Mouse (Mus musculus) stomach, embryonic 15.5 days (tissue): ENCODE data around the gene Ankrd23. TPM values are rescaled to one million over a fixed set of nuclear protein-coding genes. Genes with fewer than 3 reads are reported as not detected.

Source experiments
- ATAC-seq: fragments of 200-750 bp; cut with Nextera tagmentation; 2 replicates; pipeline ENCODE4 v1.8.0; 2017; ENCODE audit warnings: low read depth, moderate number of reproducible peaks, moderate TSS enrichment; ENCODE audit not compliant: insufficient read depth, low FRiP score
- H3K27ac ChIP-seq: fragments of 300-500 bp; sonication (generic); 2 replicates; pipeline ENCODE4 v1.5.1; 2015; ENCODE audit warnings: mild to moderate bottlenecking, inconsistent platforms
- H3K27me3 ChIP-seq: fragments of 300-500 bp; sonication (generic); replicated peaks from 2 replicates; pipeline ENCODE4 v1.6.1; 2015; ENCODE audit warnings: inconsistent platforms
- H3K36me3 ChIP-seq: fragments of 300-500 bp; sonication (generic); 2 replicates; pipeline ENCODE4 v1.6.1; 2015; ENCODE audit warnings: inconsistent platforms
- H3K4me1 ChIP-seq: fragments of 300-500 bp; sonication (generic); 2 replicates; pipeline ENCODE4 v1.6.1; 2015; ENCODE audit warnings: inconsistent platforms
- H3K4me2 ChIP-seq: fragments of 300-500 bp; sonication (generic); 2 replicates; pipeline ENCODE4 v1.6.1; 2015; ENCODE audit warnings: mild to moderate bottlenecking, inconsistent platforms
- H3K4me3 ChIP-seq: fragments of 300-500 bp; sonication (generic); replicated peaks from 2 replicates; pipeline ENCODE4 v1.5.1; 2015; ENCODE audit warnings: inconsistent platforms
- H3K9ac ChIP-seq: fragments of 300-500 bp; sonication (generic); 2 replicates; pipeline ENCODE4 v1.6.1; 2015; ENCODE audit warnings: inconsistent platforms
- H3K9me3 ChIP-seq: fragments of 300-500 bp; sonication (generic); 2 replicates; pipeline ENCODE4 v1.6.1; 2016; ENCODE audit warnings: inconsistent platforms
- WGBS: fragments of 180-500 bp; shearing (Covaris S2); methylation state at CpG from one replicate; pipeline ENCODE4 v1.1.7; 2015; 5-methylcytosine and 5-hydroxymethylcytosine counted together
- polyA plus RNA-seq: library from polyadenylated mRNA; unstranded; fragments of >200 nt; fragmentation: Nextera tagmentation; extraction: Ambion mirVana; gene quantifications from 2 replicates; pipeline ENCODE4 v1.2.1, GENCODE M21; 2015

The Ankrd23 gene
- polyA plus RNA-seq, 1 experiment from 2014 or later = 20.5 TPM

DNA sequence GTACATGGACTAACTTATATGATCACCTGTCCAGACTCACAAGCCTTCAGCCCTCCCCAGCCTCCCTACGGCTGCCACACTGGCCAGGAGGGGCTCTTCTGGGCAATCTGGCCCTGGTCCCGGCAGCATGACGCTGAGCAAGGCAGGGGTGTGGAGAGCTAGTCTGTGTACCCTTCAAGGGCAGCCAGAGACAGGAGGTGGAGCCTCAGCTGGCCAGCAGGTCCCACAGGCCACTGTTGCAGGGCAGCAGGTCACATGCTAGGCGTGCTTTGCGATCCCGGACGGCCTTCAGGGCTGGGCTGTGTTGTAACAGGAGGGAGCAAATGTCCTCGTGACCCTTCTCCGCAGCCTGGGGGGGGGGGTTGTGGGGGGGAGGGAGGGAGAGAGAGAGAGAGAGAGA lies 2.5 kb upstream of the Ankrd23 start, which contains the start of gene Gm42417:
Gm42417 (minus strand) TSS at position 244 of the 400 bp plus-strand sequence.
- H3K27ac ChIP-seq = no peak within 1 kb of the TSS

DNA sequence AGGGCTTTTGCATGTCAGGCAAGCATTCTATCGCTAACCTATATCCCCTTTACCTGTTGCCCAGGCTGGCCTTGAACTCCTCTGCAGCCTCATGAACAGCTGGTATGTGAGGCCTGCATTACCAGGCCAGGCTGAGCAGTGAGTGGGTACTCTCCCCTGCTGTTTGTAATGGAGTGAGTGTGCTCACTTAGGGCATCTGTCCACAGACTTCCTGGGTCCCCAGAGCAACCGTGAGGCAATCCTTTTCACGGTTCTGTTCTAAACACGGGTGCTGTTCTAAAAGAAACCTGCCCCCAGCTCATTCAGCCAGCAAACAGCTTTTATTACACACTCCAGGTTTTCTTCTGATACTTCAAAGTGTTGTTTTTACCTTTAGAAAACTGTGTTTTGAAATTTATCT lies 2.0 kb upstream of the Ankrd23 start:
- Histone ChIP-seq H3K4me1 (no peaks in the 10 kb centered on the region), H3K9me3 (no peaks in the 10 kb centered on the region), H3K27ac (no peak overlapping the region), H3K9ac (no peak overlapping the region), H3K4me3 (no peak overlapping the region), H3K36me3 (peaks cover 27% of the 10 kb centered on the region), H3K4me2 (no peak overlapping the region), H3K27me3 (no peaks in the 10 kb centered on the region)
- WGBS = 79% methylated on average over 4 of the region's 4 CpGs
- no peak for ATAC-seq

More for the DNA sequence above, 2.5 kb upstream of the Ankrd23 start, which contains the start of gene Gm42417:
- ATAC-seq = peak; percentile 81
- Histone ChIP-seq H3K9ac (no peak within 1 kb of the TSS), H3K4me2 (no peak within 1 kb of the TSS), H3K4me1 (no peaks in the 10 kb centered on the region), H3K36me3 (peaks cover 27% of the 10 kb centered on the region), H3K9me3 (no peaks in the 10 kb centered on the region), H3K27me3 (no peaks in the 10 kb centered on the region), H3K4me3 (no peak within 1 kb of the TSS)
- WGBS = 35% methylated on average over 9 of the region's 9 CpGs

DNA sequence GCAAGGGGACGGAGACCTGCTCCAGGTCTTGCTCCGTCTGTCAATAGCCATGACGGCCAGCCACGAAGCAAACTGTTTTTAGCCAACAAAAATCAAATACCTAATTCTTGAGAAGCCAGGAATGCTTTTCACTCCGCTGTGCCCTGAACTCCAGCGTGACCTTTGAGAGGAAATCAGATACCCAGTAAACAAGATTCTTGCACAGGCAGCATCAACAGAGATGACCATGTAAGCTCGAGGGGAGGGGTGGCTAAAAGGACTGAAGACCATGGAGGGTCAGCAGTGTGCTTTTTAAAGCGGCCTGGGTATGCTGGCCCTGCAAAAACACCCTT lies 320 bp downstream of the Ankrd23 start:
- 0 out of 2 replicates have a peak, but pooled peaks cover 2% of the 10 kb centered on the region for H3K4me1 ChIP-seq
- no peak overlapping the region for H3K9ac ChIP-seq
- no peak overlapping the region for H3K4me3 ChIP-seq
- H3K27me3 ChIP-seq = no peaks in the 10 kb centered on the region
- ATAC-seq = no peak
- H3K9me3 ChIP-seq = no peaks in the 10 kb centered on the region
- peaks cover 16% of the 10 kb centered on the region for H3K36me3 ChIP-seq
- no peak overlapping the region for H3K27ac ChIP-seq
- no peak overlapping the region for H3K4me2 ChIP-seq
- WGBS = 53% methylated on average over 8 of the region's 8 CpGs

DNA sequence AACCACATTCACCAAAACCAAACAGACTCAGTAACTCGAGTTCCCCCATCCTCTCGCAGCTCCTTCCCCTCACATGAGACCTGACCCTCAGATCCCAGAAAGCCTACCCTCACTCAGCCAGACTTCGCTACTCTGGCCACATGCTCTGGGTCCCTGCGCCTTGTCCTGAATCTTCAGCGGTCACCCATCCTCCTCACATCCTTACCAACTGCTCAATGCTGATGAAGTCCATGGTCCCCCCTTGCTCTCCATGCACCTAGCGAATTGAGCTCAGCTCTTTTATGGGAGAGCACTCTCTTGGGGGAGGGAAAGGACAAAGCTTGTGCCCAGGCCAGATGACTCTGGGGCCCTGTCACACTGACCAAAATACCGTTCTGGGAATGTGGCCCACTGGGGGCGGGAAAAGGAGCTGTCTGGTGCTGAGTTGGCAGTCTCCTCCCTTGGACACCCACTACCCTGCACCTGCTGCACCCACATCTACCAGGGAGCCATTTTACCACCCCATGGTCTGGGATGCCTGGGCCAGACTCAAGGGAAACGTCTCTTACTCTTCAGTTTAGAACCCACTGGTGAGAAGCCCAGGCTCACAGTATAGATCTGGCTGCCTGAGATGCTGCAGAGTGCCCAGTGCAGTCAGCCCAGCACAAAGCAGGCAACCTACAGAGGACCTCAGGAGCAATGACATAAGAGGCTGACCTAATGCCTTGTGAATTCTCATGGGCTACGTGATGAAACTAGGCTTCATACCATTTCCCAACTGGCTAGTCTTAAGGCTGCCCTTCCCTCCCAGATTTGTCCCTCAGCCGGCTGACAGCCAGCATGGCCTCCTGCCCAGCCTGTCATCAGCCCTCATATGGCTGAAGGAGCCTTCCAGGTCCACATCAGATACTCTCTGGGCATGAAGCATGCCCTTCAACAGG lies 946 bp downstream of the Ankrd23 start:
- Histone ChIP-seq H3K27ac (no peak overlapping the region), H3K27me3 (no peaks in the 10 kb centered on the region), H3K9me3 (no peaks in the 10 kb centered on the region), H3K36me3 (peaks cover 12% of the 10 kb centered on the region), H3K4me1 (0 out of 2 replicates have a peak, but pooled peaks cover 4% of the 10 kb centered on the region), H3K4me2 (no peak overlapping the region), H3K9ac (no peak overlapping the region), H3K4me3 (no peak overlapping the region)
- 81% methylated on average over 11 of the region's 11 CpGs for WGBS
- ATAC-seq = no peak

DNA sequence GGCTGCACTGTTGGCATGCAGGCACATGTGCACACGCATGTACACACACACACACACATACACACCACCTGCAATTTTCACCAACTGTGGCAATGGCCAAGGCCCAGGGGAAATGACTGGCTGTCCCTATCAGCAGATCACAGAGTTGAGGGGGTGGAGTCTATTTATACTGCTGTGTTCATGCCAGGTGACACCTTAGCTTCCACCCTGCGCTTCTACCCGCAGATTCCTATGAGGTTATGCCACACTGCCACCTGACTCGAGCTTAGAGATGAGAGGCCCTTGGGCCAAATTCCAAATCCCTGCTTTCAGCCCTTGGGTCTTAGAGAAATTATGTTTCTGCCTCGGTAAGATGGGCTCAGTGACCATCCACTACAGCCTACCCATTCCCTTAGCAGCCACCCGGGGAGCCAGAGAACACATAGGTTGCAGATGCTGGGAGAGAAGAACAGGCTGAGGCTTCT lies 2.1 kb downstream of the Ankrd23 start:
- H3K4me3 ChIP-seq = no peak overlapping the region
- no peaks in the 10 kb centered on the region for H3K27me3 ChIP-seq
- H3K27ac ChIP-seq = no peak overlapping the region
- H3K4me1 ChIP-seq = peaks cover 8% of the 10 kb centered on the region; the same call in 1 of the 2 replicates
- no peaks in the 10 kb centered on the region for H3K9me3 ChIP-seq
- no peak overlapping the region for H3K4me2 ChIP-seq
- WGBS = 73% methylated on average over 6 of the region's 6 CpGs
- 0 out of 2 replicates have a peak, but pooled peaks cover 5% of the 10 kb centered on the region for H3K36me3 ChIP-seq
- H3K9ac ChIP-seq = no peak overlapping the region
- no peak for ATAC-seq

DNA sequence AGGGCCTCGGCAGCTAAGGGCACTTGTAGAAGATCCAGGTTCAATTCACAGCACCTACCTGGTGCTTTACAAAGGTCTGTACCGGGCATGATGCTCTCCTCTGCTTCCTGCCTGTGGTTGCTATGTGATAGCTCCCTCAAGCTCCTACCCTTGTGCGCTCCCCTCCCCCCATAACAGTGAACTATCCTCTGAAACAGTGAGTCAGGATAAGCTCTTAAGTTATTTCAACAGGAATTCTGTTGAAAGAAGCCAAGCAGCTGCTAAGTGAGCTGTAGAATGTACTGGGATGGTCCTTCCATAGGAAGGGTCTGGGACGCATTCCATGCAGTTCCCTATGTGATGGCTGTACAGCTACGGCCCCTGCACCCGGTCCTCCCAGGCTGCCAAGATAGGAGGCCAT lies 3.1 kb downstream of the Ankrd23 start:
- Histone ChIP-seq H3K27ac (no peak overlapping the region), H3K9me3 (no peaks in the 10 kb centered on the region), H3K4me2 (no peak overlapping the region), H3K36me3 (0 out of 2 replicates have a peak, but pooled peaks cover 5% of the 10 kb centered on the region), H3K27me3 (no peaks in the 10 kb centered on the region), H3K4me3 (no peak overlapping the region), H3K9ac (no peak overlapping the region), H3K4me1 (peaks cover 9% of the 10 kb centered on the region; the same call in 1 of the 2 replicates)
- ATAC-seq = no peak
- WGBS = 72% methylated on average over 6 of the region's 6 CpGs

DNA sequence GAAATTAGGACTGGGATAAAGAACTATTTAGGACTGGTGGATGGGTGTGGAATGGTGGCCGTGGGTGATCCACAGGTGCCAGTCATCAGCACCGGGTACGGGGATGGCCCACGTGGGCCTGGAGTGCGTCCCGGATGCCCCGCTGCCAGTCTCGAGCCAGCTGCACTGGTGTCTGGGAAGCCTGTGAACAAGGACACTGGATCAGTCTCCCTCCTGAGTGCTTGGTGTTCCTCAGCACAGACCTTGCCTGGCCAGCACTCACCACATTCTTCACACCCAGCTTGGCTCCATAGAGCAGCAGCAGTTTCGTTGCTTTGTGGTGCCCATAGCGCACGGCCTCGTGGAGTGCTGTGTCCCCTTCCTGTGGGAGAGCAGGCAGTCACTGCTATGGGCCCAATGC lies 5.2 kb downstream of the Ankrd23 start:
- no peaks in the 10 kb centered on the region for H3K27me3 ChIP-seq
- 88% methylated on average over 12 of the region's 12 CpGs for WGBS
- H3K36me3 ChIP-seq = no peaks in the 10 kb centered on the region
- no peak overlapping the region for H3K27ac ChIP-seq
- H3K4me3 ChIP-seq = no peak overlapping the region
- H3K9ac ChIP-seq = no peak overlapping the region
- no peak for ATAC-seq
- H3K4me1 ChIP-seq = peaks cover 18% of the 10 kb centered on the region; the same call in 1 of the 2 replicates
- H3K9me3 ChIP-seq = no peaks in the 10 kb centered on the region
- no peak overlapping the region for H3K4me2 ChIP-seq

DNA sequence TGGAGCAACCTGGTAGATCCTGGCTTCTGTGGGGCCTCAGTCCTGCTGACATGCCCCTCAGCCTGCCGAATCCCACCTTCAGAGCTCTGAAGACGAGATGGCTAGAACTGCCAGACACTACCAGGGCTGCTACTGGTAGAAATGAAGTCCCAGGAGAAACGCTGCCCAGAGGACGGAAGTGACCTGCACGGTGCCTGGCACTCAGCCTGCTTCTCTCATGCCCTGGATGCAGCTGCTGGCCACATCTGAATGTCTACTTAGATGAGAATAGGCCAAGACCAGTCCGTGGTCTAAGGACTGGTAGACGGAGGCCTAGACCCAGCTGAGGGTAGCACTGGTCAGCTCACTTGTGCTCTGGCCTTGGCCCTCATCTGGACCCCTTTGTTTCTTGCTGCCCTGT lies 5.7 kb downstream of the Ankrd23 start:
- Histone ChIP-seq H3K27me3 (no peaks in the 10 kb centered on the region), H3K9me3 (no peaks in the 10 kb centered on the region), H3K4me1 (peaks cover 18% of the 10 kb centered on the region; the same call in 1 of the 2 replicates), H3K4me3 (no peak overlapping the region), H3K36me3 (peaks cover 5% of the 10 kb centered on the region; the same call in 1 of the 2 replicates), H3K27ac (no peak overlapping the region), H3K4me2 (no peak overlapping the region), H3K9ac (no peak overlapping the region)
- ATAC-seq = no peak
- 89% methylated on average over 7 of the region's 7 CpGs for whole genome bisulfite sequencing

DNA sequence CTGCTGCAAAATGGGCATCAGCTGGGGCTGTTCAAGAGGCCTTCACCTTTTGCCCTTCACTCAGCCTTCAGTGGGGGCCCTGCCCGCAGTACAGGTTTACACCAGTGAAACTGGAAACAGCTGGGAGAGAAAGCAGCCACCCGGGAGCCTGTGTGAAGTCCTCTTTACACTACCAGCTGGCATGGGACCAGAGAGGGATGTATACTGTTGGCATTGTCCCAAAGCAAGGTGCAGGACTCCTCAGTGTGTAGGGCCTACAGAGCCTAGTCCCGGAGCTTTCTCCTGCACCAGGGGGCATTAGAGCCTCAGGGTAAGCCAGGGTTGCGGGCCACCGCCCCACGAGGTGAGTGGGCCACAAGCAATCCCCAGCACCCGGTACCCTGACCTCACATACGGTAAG lies 6.2 kb downstream of the Ankrd23 start:
- no peaks in the 10 kb centered on the region for H3K9me3 ChIP-seq
- H3K27me3 ChIP-seq = no peaks in the 10 kb centered on the region
- H3K4me2 ChIP-seq = no peak overlapping the region
- H3K36me3 ChIP-seq = peaks cover 8% of the 10 kb centered on the region
- H3K4me1 ChIP-seq = peaks cover 18% of the 10 kb centered on the region; the same call in 1 of the 2 replicates
- ATAC-seq = 0 out of 2 replicates have a peak, but pooled peaks have one; percentile 19
- WGBS = 73% methylated on average over 8 of the region's 8 CpGs
- no peak overlapping the region for H3K27ac ChIP-seq
- no peak overlapping the region for H3K9ac ChIP-seq
- H3K4me3 ChIP-seq = no peak overlapping the region

DNA sequence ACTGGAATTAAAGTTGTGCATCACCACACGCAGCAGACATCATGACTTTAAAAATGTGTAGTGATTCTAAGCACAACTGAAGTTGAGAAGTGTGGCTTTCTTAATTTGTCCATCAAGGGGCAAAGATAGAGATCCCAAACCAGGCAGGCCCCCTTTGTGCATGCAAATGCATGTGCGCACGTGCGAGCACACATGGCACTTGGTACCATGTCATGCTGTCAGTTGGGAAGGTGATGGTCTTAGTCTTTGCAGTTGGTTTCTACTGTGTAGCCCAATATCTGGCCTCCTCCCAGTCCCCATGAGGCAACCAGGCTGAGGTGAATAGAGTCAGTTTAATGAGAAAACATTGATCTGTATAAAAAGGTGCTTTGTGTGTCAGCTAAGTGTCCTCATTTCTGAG lies 6.8 kb downstream of the Ankrd23 start:
- Histone ChIP-seq H3K9me3 (no peaks in the 10 kb centered on the region), H3K9ac (no peak overlapping the region), H3K27me3 (no peaks in the 10 kb centered on the region), H3K4me3 (no peak overlapping the region), H3K27ac (no peak overlapping the region), H3K4me1 (peaks cover 18% of the 10 kb centered on the region; the same call in 1 of the 2 replicates), H3K36me3 (peaks cover 14% of the 10 kb centered on the region), H3K4me2 (no peak overlapping the region)
- ATAC-seq = no peak
- 93% methylated on average over 4 of the region's 4 CpGs for WGBS

DNA sequence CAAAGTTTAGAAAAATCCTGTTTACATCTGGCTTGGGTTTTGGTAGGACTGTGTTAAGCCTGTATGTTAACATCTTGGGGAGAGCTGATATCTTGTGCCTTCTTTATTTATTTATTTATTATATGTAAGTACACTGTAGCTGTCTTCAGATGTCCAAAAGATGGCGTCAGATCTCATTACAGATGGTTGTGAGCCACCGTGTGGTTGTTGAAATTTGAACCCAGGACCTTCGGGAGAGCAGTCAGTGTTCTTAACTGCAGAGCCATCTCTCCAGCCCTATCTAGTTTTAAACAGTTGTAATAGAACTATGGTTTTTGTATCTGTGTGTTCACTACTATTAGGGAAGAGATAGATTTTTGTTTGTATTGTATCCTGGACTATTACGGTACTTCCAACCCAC lies 7.4 kb downstream of the Ankrd23 start:
- peaks cover 18% of the 10 kb centered on the region for H3K36me3 ChIP-seq
- no peak for ATAC-seq
- H3K4me1 ChIP-seq = peaks cover 18% of the 10 kb centered on the region; the same call in 1 of the 2 replicates
- no peak overlapping the region for H3K9ac ChIP-seq
- H3K27ac ChIP-seq = no peak overlapping the region
- no peak overlapping the region for H3K4me3 ChIP-seq
- no peaks in the 10 kb centered on the region for H3K27me3 ChIP-seq
- H3K9me3 ChIP-seq = no peaks in the 10 kb centered on the region
- no peak overlapping the region for H3K4me2 ChIP-seq
- WGBS = 83% methylated on average over 4 of the region's 4 CpGs

DNA sequence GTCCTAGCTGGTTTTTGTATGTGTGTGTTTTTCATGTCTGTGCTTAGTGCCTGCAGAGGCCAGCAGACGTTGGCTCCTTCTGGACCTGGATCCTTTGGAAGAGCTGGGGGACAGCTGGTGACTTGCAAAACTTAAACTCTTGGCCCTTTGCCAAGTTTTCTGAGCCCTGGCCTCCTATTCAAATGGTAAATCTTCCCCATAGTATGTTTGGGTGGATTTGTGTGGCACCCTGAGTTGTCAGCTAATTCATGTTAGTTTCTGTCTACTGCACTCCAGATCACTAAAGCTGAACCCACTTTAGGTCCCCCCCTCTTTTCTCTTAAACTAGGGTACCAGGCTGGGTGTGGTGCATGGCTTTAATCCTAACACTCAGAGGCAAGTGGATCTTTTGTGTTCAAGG lies 8.3 kb downstream of the Ankrd23 start:
- no peak overlapping the region for H3K27ac ChIP-seq
- peaks cover 18% of the 10 kb centered on the region for H3K36me3 ChIP-seq
- H3K9ac ChIP-seq = no peak overlapping the region
- H3K27me3 ChIP-seq = no peaks in the 10 kb centered on the region
- WGBS = 15% methylated on average over 1 of the region's 1 CpGs
- H3K4me1 ChIP-seq = peaks cover 24% of the 10 kb centered on the region
- H3K4me3 ChIP-seq = no peak overlapping the region
- no peak for ATAC-seq
- H3K9me3 ChIP-seq = no peaks in the 10 kb centered on the region
- no peak overlapping the region for H3K4me2 ChIP-seq
